Mouse (Mus musculus) naive thymus-derived CD4-positive, alpha-beta T cell, adult 2 months (primary cell): ENCODE results near the gene Slbp.

ENCODE experiments used
- DNase-seq: peaks from one replicate; pipeline ENCODE4 v3.0.0-alpha.2; 2011; ENCODE audit warnings: low read depth

The Slbp gene

GRCm38 (mm10) chr5:33651921-33652782, at the start of gene Slbp:
TSS of gene Slbp (minus strand) at chr5:33652574.
- DNase-seq: peak; percentile 95

- no peak for DNase-seq
These were observed 49.5 kb upstream of the Slbp start for GRCm38 (mm10) chr5:33701832-33702231.

- DNase-seq: no peak
These were observed 47.6 kb upstream of the Slbp start for GRCm38 (mm10) chr5:33700010-33700409.

GRCm38 (mm10) chr5:33698669-33699068, 46.3 kb upstream of the Slbp start:
- no peak for DNase-seq

- no peak for DNase-seq
These were observed 45.7 kb upstream of the Slbp start for GRCm38 (mm10) chr5:33697947-33698512.

GRCm38 (mm10) chr5:33697534-33697933, 45.2 kb upstream of the Slbp start:
- no peak for DNase-seq

- DNase-seq: no peak
These were observed 44.1 kb upstream of the Slbp start for GRCm38 (mm10) chr5:33696430-33696829.

GRCm38 (mm10) chr5:33695718-33696121, 43.3 kb upstream of the Slbp start:
- DNase-seq: no peak

GRCm38 (mm10) chr5:33694848-33695717, 42.7 kb upstream of the Slbp start:
- no peak for DNase-seq

- DNase-seq: no peak
These were observed 42.1 kb upstream of the Slbp start for GRCm38 (mm10) chr5:33694461-33694847.

GRCm38 (mm10) chr5:33692393-33692792, 40.0 kb upstream of the Slbp start:
- DNase-seq: no peak

GRCm38 (mm10) chr5:33689852-33690645, 37.7 kb upstream of the Slbp start:
- DNase-seq: no peak

- no peak for DNase-seq
These were observed 37.0 kb upstream of the Slbp start for GRCm38 (mm10) chr5:33689221-33689844.

- no peak for DNase-seq
These were observed 36.2 kb upstream of the Slbp start for GRCm38 (mm10) chr5:33688278-33689220.

- no peak for DNase-seq
These were observed 34.8 kb upstream of the Slbp start for GRCm38 (mm10) chr5:33687142-33687541.

- no peak for DNase-seq
These were observed 32.6 kb upstream of the Slbp start for GRCm38 (mm10) chr5:33684932-33685331.

GRCm38 (mm10) chr5:33683897-33684652, 31.7 kb upstream of the Slbp start:
- DNase-seq: peak; percentile 14

- DNase-seq: no peak
These were observed 30.6 kb upstream of the Slbp start for GRCm38 (mm10) chr5:33682963-33683362.

GRCm38 (mm10) chr5:33681611-33682388, 29.4 kb upstream of the Slbp start:
- DNase-seq: no peak
